Mouse (Mus musculus) brain, embryonic 14.5 days (tissue): ENCODE measurements at regions not wholly inside any gene's neighbourhood (a gene's known extent, or its start where the extent isn't known, plus 50 kb on each side); places are given as distances from the start of the nearest gene placed in this dataset.

Experiments used
- CTCF ChIP-seq: fragments of 200-500 bp; IDR thresholded peaks from 2 replicates; pipeline ENCODE4 v1.5.1; 2012; ENCODE audit warnings: inconsistent platforms, mild to moderate bottlenecking, moderate library complexity, borderline replicate concordance; ENCODE audit not compliant: insufficient read depth, insufficient read length; ENCODE audit errors: extremely low read depth
- POLR2A ChIP-seq: fragments of 200-500 bp; IDR thresholded peaks from 2 replicates; pipeline ENCODE4 v1.6.1; 2012; ENCODE audit warnings: mild to moderate bottlenecking, inconsistent platforms, borderline replicate concordance; ENCODE audit not compliant: poor library complexity, insufficient read depth, insufficient read length, severe bottlenecking; ENCODE audit errors: extremely low read depth

- no peak for TF ChIP-seq CTCF
- no peak for TF ChIP-seq POLR2A
Measured at GRCm38 (mm10) chr4:142970040-142970439, 242.8 kb downstream of the Prdm2 start.
